Mouse (Mus musculus): Measurements from ENCODE around the gene Dgki.

- TF ChIP-seq CTCF (IDR thresholded peaks at IDR 0.05; ENCODE audit: low read depth) (no peak), EP300 (IDR thresholded peaks at IDR 0.05; ENCODE audit: low read depth) (no peak)
These were observed 150.8 kb downstream of the Dgki start for GRCm38 (mm10) chr6:37149196-37149595.
